Mouse (Mus musculus) embryo, embryonic 10 days (tissue): ENCODE measurements at regions not wholly inside any gene's neighbourhood (a gene's known extent, or its start where the extent isn't known, plus 50 kb on each side); places are given as distances from the start of the nearest gene placed in this dataset.

Experiments
- DNase-seq: peaks from one replicate; pipeline ENCODE4 v3.0.0-alpha.2; 2015; ENCODE audit warnings: low spot score

- DNase-seq, result no peak
Measured at GRCm38 (mm10) chr5:77610496-77610895, 202.7 kb upstream of the Igfbp7 start.

- DNase-seq, result no peak
Measured at GRCm38 (mm10) chr5:77594719-77595118, 186.9 kb upstream of the Igfbp7 start.

- DNase-seq, result no peak
Measured at GRCm38 (mm10) chr5:77589252-77589651, 181.4 kb upstream of the Igfbp7 start.

- no peak for DNase-seq
Measured at GRCm38 (mm10) chr5:77581702-77582101, 173.9 kb upstream of the Igfbp7 start.

DNA sequence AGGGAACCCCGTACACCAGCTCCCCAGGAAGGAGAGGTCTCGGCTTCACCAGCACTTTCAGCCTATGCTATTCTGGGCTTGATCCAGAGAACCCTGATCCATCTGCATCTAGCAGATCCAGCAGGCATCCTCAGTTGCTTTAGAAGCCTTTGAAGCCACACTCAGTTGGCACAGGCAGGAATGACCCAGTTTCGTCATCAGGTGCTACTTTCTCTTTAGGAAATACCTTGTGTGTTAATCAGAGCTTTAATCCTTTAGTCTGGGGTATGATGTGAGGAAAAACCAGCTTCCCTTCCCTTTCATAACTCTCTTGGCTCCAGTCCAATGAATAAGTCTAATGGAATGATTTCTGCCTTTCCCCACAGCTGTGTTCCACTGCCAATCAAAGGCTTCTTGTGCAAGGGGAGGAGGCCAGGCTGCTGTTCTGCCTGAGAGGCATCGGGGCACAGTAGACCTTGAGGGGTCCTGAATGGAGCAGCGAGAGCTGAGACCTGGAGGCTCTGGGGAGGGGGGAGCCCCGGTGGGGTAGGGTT is 173.3 kb upstream of the Igfbp7 start:
- no peak for DNase-seq

- peak; percentile 24 for DNase-seq
Measured at GRCm38 (mm10) chr5:77579826-77580745, 172.2 kb upstream of the Igfbp7 start.

GRCm38 (mm10) chr5:77576881-77577280 is 169.0 kb upstream of the Igfbp7 start:
- DNase-seq, result no peak

- no peak for DNase-seq
Measured at GRCm38 (mm10) chr5:77575780-77576179, 167.9 kb upstream of the Igfbp7 start.

- DNase-seq, result no peak
Measured at GRCm38 (mm10) chr5:77570364-77570763, 162.5 kb upstream of the Igfbp7 start.

GRCm38 (mm10) chr5:77568121-77568520 is 160.3 kb upstream of the Igfbp7 start:
- DNase-seq, result no peak

DNA sequence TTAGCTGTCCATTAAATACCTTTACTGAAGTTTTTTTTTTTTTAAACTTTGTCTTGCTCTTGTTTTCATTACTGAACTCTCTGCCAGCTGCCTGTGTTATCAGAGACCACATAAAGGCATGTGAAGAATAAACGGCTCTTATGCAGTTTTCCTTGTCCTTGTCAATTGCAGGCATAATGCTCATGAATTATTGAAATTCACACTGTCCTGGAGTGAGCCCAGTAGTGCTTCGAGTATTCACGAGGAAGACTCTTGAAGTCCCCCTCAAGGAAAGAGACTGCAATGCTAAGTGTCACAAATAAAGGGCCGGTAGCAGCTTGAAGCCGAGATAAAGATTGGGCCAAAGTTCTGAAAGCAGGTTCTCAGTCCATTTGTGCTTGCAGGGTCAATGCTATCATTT is 144.7 kb upstream of the Igfbp7 start:
- no peak for DNase-seq

GRCm38 (mm10) chr5:77552081-77552480 is 144.2 kb upstream of the Igfbp7 start:
- no peak for DNase-seq

- peak; percentile 27 for DNase-seq
Measured at GRCm38 (mm10) chr5:77546001-77546620, 138.3 kb upstream of the Igfbp7 start.

GRCm38 (mm10) chr5:77532261-77533015 is 124.6 kb upstream of the Igfbp7 start:
- no peak for DNase-seq

- DNase-seq, result no peak
Measured at GRCm38 (mm10) chr5:77530376-77530775, 122.5 kb upstream of the Igfbp7 start.

DNA sequence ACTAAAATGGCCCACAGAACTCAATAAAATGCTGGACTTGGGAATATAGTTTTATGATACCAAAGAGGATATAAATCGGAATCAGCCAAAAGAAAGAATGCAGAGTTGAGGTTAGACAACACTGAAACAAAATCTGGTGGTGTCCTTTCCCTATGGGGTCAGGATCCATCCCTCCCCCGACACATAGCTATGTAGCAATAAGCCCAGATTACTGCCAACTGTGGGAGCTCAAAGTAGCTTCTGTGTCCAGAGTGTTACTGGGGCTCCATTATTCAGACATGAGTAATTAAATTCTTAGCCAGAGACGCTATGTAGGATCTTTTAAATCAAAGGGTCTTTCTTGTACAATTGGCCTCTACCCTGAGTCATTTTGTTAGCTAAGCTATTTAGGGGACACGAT is 109.4 kb upstream of the Igfbp7 start:
- no peak for DNase-seq

- no peak for DNase-seq
Measured at GRCm38 (mm10) chr5:77515448-77515847, 107.6 kb upstream of the Igfbp7 start.

DNA sequence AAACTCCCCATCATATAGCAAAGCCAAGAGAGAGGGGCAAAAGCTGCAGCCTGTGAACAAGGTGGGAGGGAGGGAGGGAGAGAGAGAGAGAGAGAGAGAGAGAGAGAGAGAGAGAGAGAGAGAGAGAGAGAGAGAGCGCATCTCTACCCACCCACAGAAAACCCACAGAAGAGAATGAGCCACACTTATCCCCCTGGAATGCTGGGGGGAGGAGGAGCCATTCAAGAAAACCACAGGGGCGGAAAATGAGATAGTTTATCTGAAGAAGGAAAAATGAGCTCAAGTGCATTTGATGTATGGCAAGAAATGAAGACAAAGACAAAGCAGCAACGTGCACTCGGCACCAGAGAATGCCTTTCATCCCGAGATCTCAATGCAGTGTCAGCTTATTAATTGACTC is 94.8 kb upstream of the Igfbp7 start:
- DNase-seq, result peak; percentile 27

GRCm38 (mm10) chr5:77499949-77500460 is 92.2 kb upstream of the Igfbp7 start:
- DNase-seq, result no peak

- DNase-seq, result no peak
Measured at GRCm38 (mm10) chr5:77494601-77495000, 86.8 kb upstream of the Igfbp7 start.

DNA sequence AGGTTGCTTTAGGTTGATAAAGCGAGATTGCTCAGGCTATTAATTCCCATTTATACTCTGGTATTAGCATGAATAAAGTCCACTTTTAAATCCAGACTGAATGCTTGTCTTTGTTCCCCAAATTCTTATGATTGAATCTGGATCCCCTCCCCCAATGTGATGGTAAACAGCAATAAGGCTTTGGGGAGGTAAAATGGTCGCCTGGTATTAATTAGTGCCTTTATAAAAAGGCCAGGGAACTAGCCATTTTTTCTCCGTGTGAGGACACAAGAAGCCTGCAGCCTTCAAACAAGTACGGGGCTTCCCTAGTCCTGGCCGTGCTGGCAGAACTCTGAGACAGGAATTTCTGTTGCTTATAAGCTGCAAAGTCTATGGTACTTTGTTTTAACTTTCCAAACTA is 81.1 kb upstream of the Igfbp7 start:
- DNase-seq, result peak; percentile 17
